Comparison of ENCODE assay signal across 27 mouse cellular contexts in genomic region chr5:23411640-23412039, GRCm38 (mm10). TPM values are rescaled to one million over a fixed set of nuclear protein-coding genes. Genes with fewer than 3 reads are reported as not detected.
DNase-seq lines count a peak whose midpoint lies in the region; ATAC-seq and TF ChIP-seq lines count a peak whose summit lies in the region.
"Had no signal": no experiment of that assay in that cellular context is flagged by ENCODE, and none has a peak within 500 bp of the region (broad histone marks: within the 10 kb centered on the region; RNA-seq: fewer than 3 reads in every experiment).

No protein-coding gene starts in this region.

- peaks cover 6% of the 10 kb centered on the region for H3K4me1 ChIP-seq in hindbrain, embryonic 11.5 days (replicated peaks; ENCODE audit: control insufficient read depth, insufficient read depth, low read length)
- peaks cover 45% of the 10 kb centered on the region for H3K4me1 ChIP-seq in hindbrain, embryonic 14.5 days (replicated peaks; ENCODE audit: control insufficient read depth, insufficient read depth, low read length)
- H3K4me1 ChIP-seq in liver, adult 2 months (ENCODE audit: control insufficient read depth, insufficient read depth, low read length): peaks cover 59% of the 10 kb centered on the region
- peaks cover 51% of the 10 kb centered on the region for H3K4me1 ChIP-seq in liver, embryonic 12.5 days
- peaks cover 49% of the 10 kb centered on the region for H3K4me1 ChIP-seq in brown adipose tissue, adult 24 weeks (ENCODE audit: control insufficient read depth, insufficient read depth, insufficient read length, low read length)

- no peak overlapping the region for H3K4me3 ChIP-seq in hindbrain, embryonic 11.5 days (ENCODE audit: low read depth, low read length)
- no peak overlapping the region for H3K4me3 ChIP-seq in hindbrain, embryonic 14.5 days (replicated peaks; ENCODE audit: low read length)
- no peak overlapping the region for H3K4me3 ChIP-seq in liver, adult 2 months (ENCODE audit: insufficient read depth, low read depth, low read length)
- H3K4me3 ChIP-seq in liver, embryonic 12.5 days: no peak overlapping the region
- H3K4me3 ChIP-seq in brown adipose tissue, adult 24 weeks (ENCODE audit: insufficient read depth, low read depth, low read length): no peak overlapping the region
- H3K4me3 ChIP-seq: embryonic facial prominence, embryonic 15.5 days; hindbrain, embryonic 15.5 days; intestine, embryonic 15.5 days had no signal

- H3K79me2 ChIP-seq in liver, adult 2 months (ENCODE audit: control insufficient read depth, insufficient read depth, low read length): peaks cover 5% of the 10 kb centered on the region; the same call in 1 of the 2 replicates

- H3K36me3 ChIP-seq in hindbrain, embryonic 11.5 days (ENCODE audit: control insufficient read depth, insufficient read depth, low read length): no peaks in the 10 kb centered on the region
- H3K36me3 ChIP-seq in hindbrain, embryonic 14.5 days (replicated peaks; ENCODE audit: control insufficient read depth, insufficient read depth): peaks cover 19% of the 10 kb centered on the region
- no peaks in the 10 kb centered on the region for H3K36me3 ChIP-seq in liver, adult 2 months (ENCODE audit: control insufficient read depth, insufficient read depth, low read length)
- H3K36me3 ChIP-seq in liver, embryonic 12.5 days: peaks cover 37% of the 10 kb centered on the region
- H3K36me3 ChIP-seq: intestine, embryonic 15.5 days had no signal

- 91% methylated on average over 10 of the region's 10 CpGs for WGBS in hindbrain, embryonic 11.5 days
- 90% methylated on average over 10 of the region's 10 CpGs for WGBS in hindbrain, embryonic 14.5 days
- WGBS in liver, adult 2 months: 92% methylated on average over 10 of the region's 10 CpGs
- WGBS in liver, embryonic 12.5 days (ENCODE audit: insufficient replicate concordance): 84% methylated on average over 10 of the region's 10 CpGs

- no peak for TF ChIP-seq CTCF in liver, adult 2 months (IDR thresholded peaks at IDR 0.05; ENCODE audit: low read depth, low read length)

- DNase-seq in frontal cortex, adult 2 months (ENCODE audit: extremely low spot score in 1 of 2, low spot score in 1 of 2): no peak
- no peak for DNase-seq in hindbrain, embryonic 11.5 days (ENCODE audit: low spot score)
- no peak for DNase-seq in hindbrain, embryonic 14.5 days (ENCODE audit: low spot score)
- DNase-seq in liver, adult 2 months (ENCODE audit: extremely low read depth, low read depth, low spot score): no peak
- no peak for DNase-seq in adrenal gland, postnatal 10 days
- DNase-seq: adrenal gland, postnatal 36 days; cerebellum, adult 18-20 months; cerebellum, postnatal 14 days; gastrocnemius, postnatal 14 days; heart, postnatal 10 days; kidney, postnatal 4 days; layer of hippocampus, adult 9-11 months; left cerebral cortex, postnatal 4 days; lung, adult 18-20 months; lung, postnatal 10 days; retina, postnatal 1 day; right cerebral cortex, postnatal 4 days; thymus, postnatal 14 days had no signal

- no peak for TF ChIP-seq POLR2A in liver, adult 2 months (IDR thresholded peaks at IDR 0.05; ENCODE audit: extremely low read depth, insufficient read depth, low read length)

- H3K9ac ChIP-seq in hindbrain, embryonic 11.5 days (ENCODE audit: low read depth, low read length): no peak overlapping the region
- no peak overlapping the region for H3K9ac ChIP-seq in hindbrain, embryonic 14.5 days
- no peak overlapping the region for H3K9ac ChIP-seq in liver, adult 2 months (ENCODE audit: low read depth, low read length)
- H3K9ac ChIP-seq in liver, embryonic 12.5 days: no peak overlapping the region
- H3K9ac ChIP-seq: embryonic facial prominence, embryonic 15.5 days; hindbrain, embryonic 15.5 days; intestine, embryonic 15.5 days had no signal

- H3K27me3 ChIP-seq in hindbrain, embryonic 11.5 days (ENCODE audit: control insufficient read depth, insufficient read depth, low read length): no peaks in the 10 kb centered on the region
- no peaks in the 10 kb centered on the region for H3K27me3 ChIP-seq in hindbrain, embryonic 14.5 days (ENCODE audit: control insufficient read depth, insufficient read depth, low read length)
- H3K27me3 ChIP-seq in liver, adult 2 months (ENCODE audit: control insufficient read depth, insufficient read depth, low read length): no peaks in the 10 kb centered on the region
- no peaks in the 10 kb centered on the region for H3K27me3 ChIP-seq in liver, embryonic 12.5 days (replicated peaks)
- H3K27me3 ChIP-seq: embryonic facial prominence, embryonic 15.5 days; hindbrain, embryonic 15.5 days; intestine, embryonic 15.5 days had no signal

- H3K27ac ChIP-seq in hindbrain, embryonic 11.5 days (ENCODE audit: low read depth, low read length): 0 out of 2 replicates have a peak overlapping the region, but pooled peaks have one; percentile 18
- no peak overlapping the region for H3K27ac ChIP-seq in hindbrain, embryonic 14.5 days
- peak overlapping the region; percentile 37 for H3K27ac ChIP-seq in liver, adult 2 months (replicated peaks; ENCODE audit: insufficient read depth, low read depth, low read length)
- no peak overlapping the region for H3K27ac ChIP-seq in liver, embryonic 12.5 days
- H3K27ac ChIP-seq in brown adipose tissue, adult 24 weeks (replicated peaks; ENCODE audit: low read depth, low read length): peak overlapping the region; percentile 81
- H3K27ac ChIP-seq: embryonic facial prominence, embryonic 15.5 days; intestine, embryonic 15.5 days had no signal

- H3K4me2 ChIP-seq in hindbrain, embryonic 11.5 days (replicated peaks; ENCODE audit: low read depth, low read length): no peak overlapping the region
- H3K4me2 ChIP-seq in hindbrain, embryonic 14.5 days (replicated peaks): no peak overlapping the region
- no peak overlapping the region for H3K4me2 ChIP-seq in liver, embryonic 12.5 days
- H3K4me2 ChIP-seq: embryonic facial prominence, embryonic 15.5 days; hindbrain, embryonic 15.5 days; intestine, embryonic 15.5 days; liver, embryonic 11.5 days; midbrain, embryonic 11.5 days had no signal

- ATAC-seq in frontal cortex, adult (ENCODE audit: low TSS enrichment): peak; percentile 29
- ATAC-seq in hindbrain, embryonic 11.5 days (ENCODE audit: low FRiP score): no peak
- ATAC-seq in hindbrain, embryonic 14.5 days (ENCODE audit: low FRiP score): no peak
- no peak for ATAC-seq in liver, embryonic 12.5 days
- ATAC-seq: forebrain, embryonic 14.5 days; intestine, embryonic 15.5 days had no signal

- H3K9me3 ChIP-seq in hindbrain, embryonic 11.5 days (ENCODE audit: control insufficient read depth, low read length): no peaks in the 10 kb centered on the region
- H3K9me3 ChIP-seq in hindbrain, embryonic 14.5 days (ENCODE audit: control insufficient read depth, low read length): no peaks in the 10 kb centered on the region
- H3K9me3 ChIP-seq in liver, embryonic 12.5 days (replicated peaks): no peaks in the 10 kb centered on the region
- H3K9me3 ChIP-seq: embryonic facial prominence, embryonic 15.5 days; hindbrain, embryonic 15.5 days; intestine, embryonic 15.5 days had no signal

RNA-seq across cellular contexts. Expression of gene Kmt2e, which starts 22.6 kb away (rescaled TPM):
- polyA plus RNA-seq in frontal cortex, adult 2 months (2012; rRNA removed): 49.7 and 51.7 TPM in 2 replicates
- 121 and 122 TPM in 2 replicates for polyA plus RNA-seq in hindbrain, embryonic 11.5 days (2014; fragmentation: Nextera tagmentation; extraction: Ambion mirVana)
- 118 and 128 TPM in 2 replicates for polyA plus RNA-seq in hindbrain, embryonic 14.5 days (2014; fragmentation: Nextera tagmentation; extraction: Ambion mirVana)
- total RNA-seq in liver, adult 2 months (2014; rRNA removed): 19.1 and 23.2 TPM in 2 replicates
- 5.5 and 8.1 TPM in 2 replicates for polyA plus RNA-seq in liver, adult 2 months (2012; rRNA removed)
- polyA plus RNA-seq in liver, embryonic 12.5 days (2016; fragmentation: Nextera tagmentation; extraction: Ambion mirVana): 45.1 and 45.4 TPM in 2 replicates
- 35.5 and 36.9 TPM in 2 replicates for polyA plus RNA-seq in brown adipose tissue, adult 24 weeks (2012; ENCODE audit: insufficient read depth, insufficient read length, missing spikeins)
- total RNA-seq in adrenal gland, postnatal 10 days (2021): 10 to 100 TPM; 60.4 to 77.0 TPM

Comparison
In these comparisons a context has a peak if more than half of its experiments do, and no peak if none do; other contexts are left out.
1. H3K27ac ChIP-seq: peak in hindbrain, embryonic 11.5 days (single experiment), liver, adult 2 months (single experiment) and brown adipose tissue, adult 24 weeks (single experiment); none in hindbrain, embryonic 14.5 days (single experiment) and liver, embryonic 12.5 days (single experiment).